Mouse (Mus musculus) embryonic facial prominence, embryonic 12.5 days (tissue): ENCODE measurements at regions not wholly inside any gene's neighbourhood (a gene's known extent, or its start where the extent isn't known, plus 50 kb on each side); places are given as distances from the start of the nearest gene placed in this dataset.

Experiments used
- ATAC-seq: fragments of 200-750 bp; cut with Nextera tagmentation; 2 replicates; pipeline ENCODE4 v1.8.0; 2017; ENCODE audit not compliant: insufficient number of reproducible peaks, insufficient read depth, low FRiP score, low TSS enrichment
- H3K27ac ChIP-seq: fragments of 300-500 bp; sonication (generic); 2 replicates; pipeline ENCODE4 v1.5.1; 2016; ENCODE audit warnings: mild to moderate bottlenecking
- H3K27me3 ChIP-seq: fragments of 300-500 bp; sonication (generic); 2 replicates; pipeline ENCODE4 v1.6.1; 2016; ENCODE audit warnings: mild to moderate bottlenecking, moderate library complexity
- H3K36me3 ChIP-seq: fragments of 300-500 bp; sonication (generic); 2 replicates; pipeline ENCODE4 v1.6.1; 2016; ENCODE audit warnings: mild to moderate bottlenecking
- H3K4me1 ChIP-seq: fragments of 300-500 bp; sonication (generic); 2 replicates; pipeline ENCODE4 v1.6.1; 2016
- H3K4me2 ChIP-seq: fragments of 300-500 bp; sonication (generic); replicated peaks from 2 replicates; pipeline ENCODE4 v1.6.1; 2016; ENCODE audit warnings: mild to moderate bottlenecking, moderate library complexity
- H3K4me3 ChIP-seq: fragments of 300-500 bp; sonication (generic); 2 replicates; pipeline ENCODE4 v1.5.1; 2016; ENCODE audit warnings: mild to moderate bottlenecking
- H3K9ac ChIP-seq: fragments of 300-500 bp; sonication (generic); 2 replicates; pipeline ENCODE4 v1.6.1; 2016; ENCODE audit warnings: mild to moderate bottlenecking, moderate library complexity
- H3K9me3 ChIP-seq: fragments of 300-500 bp; sonication (generic); 2 replicates; pipeline ENCODE4 v1.6.1; 2016; ENCODE audit warnings: mild to moderate bottlenecking, moderate library complexity
- WGBS: fragments of 180-500 bp; shearing (Covaris S2); methylation state at CpG from one replicate; pipeline ENCODE4 v1.1.7; 2016; 5-methylcytosine and 5-hydroxymethylcytosine counted together

DNA sequence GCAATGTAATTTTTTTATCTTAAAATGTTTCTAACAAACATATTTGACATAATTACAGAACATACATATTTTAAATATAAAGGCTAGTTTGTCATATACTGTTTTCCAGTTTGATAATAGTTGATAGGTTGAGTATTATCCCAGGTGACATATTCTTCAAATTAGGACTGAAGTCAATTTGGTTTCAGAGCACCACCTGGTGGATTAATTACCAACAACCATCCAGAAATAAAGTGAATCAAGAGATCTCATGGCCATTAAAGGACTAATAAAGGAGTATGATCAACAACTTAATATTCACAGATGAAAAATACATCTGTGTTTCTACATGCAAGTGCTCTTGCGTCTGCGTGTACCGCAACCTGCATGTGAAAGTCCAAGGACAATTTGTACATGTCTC lies 50.3 kb upstream of the Nmu start:
- H3K4me3 ChIP-seq = no peak overlapping the region
- H3K9me3 ChIP-seq = no peaks in the 10 kb centered on the region
- ATAC-seq = no peak
- WGBS = 86% methylated on average over 3 of the region's 3 CpGs
- H3K27ac ChIP-seq = no peak overlapping the region
- H3K9ac ChIP-seq = no peak overlapping the region
- H3K27me3 ChIP-seq = no peaks in the 10 kb centered on the region
- H3K36me3 ChIP-seq = no peaks in the 10 kb centered on the region
- no peaks in the 10 kb centered on the region for H3K4me1 ChIP-seq
- H3K4me2 ChIP-seq = no peak overlapping the region

DNA sequence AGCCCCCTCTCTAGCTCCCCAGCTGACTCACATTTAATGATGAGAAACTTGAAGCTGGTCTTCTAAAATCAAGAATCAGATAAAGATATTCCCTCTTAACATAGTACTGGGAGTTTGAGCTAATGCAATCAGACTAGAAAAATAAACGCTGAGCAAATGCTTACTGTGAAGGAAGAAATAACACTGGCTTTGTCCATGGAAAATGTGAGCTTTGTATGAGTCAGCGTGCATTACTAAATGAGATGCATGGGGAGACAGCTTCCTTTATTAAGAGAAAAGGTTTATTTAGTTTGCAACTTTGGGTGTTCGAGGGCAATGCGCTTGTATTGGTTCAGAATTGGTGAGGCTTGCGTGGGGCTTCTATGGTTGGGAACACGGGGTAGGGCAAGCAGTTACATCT lies 52.7 kb upstream of the Nmu start:
- no peaks in the 10 kb centered on the region for H3K27me3 ChIP-seq
- H3K4me1 ChIP-seq = no peaks in the 10 kb centered on the region
- 77% methylated on average over 6 of the region's 6 CpGs for WGBS
- H3K36me3 ChIP-seq = no peaks in the 10 kb centered on the region
- ATAC-seq = no peak
- H3K9me3 ChIP-seq = no peaks in the 10 kb centered on the region
- no peak overlapping the region for H3K4me3 ChIP-seq
- H3K9ac ChIP-seq = no peak overlapping the region
- H3K27ac ChIP-seq = no peak overlapping the region
- no peak overlapping the region for H3K4me2 ChIP-seq

DNA sequence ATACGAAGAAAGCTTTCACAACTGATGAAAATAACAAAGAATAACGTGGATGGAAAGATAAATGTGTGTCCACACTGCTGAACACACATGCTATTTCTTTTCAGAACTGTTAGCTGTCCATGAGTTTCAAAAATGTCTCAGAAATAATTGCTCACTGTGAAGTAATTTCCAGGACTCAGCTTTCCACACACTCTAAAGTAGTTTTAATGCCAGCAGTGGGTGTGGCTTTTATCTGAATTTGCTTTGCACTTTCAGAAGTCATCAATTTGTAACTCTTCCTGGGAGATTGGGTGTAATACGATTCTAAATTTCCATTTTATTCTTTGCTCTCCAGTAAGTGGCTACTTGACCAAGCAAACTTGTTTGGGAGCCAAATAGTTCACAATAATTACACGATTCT lies 53.5 kb upstream of the Nmu start:
- no peak overlapping the region for H3K9ac ChIP-seq
- 81% methylated on average over 4 of the region's 4 CpGs for WGBS
- H3K4me1 ChIP-seq = no peaks in the 10 kb centered on the region
- H3K36me3 ChIP-seq = no peaks in the 10 kb centered on the region
- H3K27me3 ChIP-seq = no peaks in the 10 kb centered on the region
- H3K4me3 ChIP-seq = no peak overlapping the region
- H3K27ac ChIP-seq = no peak overlapping the region
- no peak overlapping the region for H3K4me2 ChIP-seq
- no peaks in the 10 kb centered on the region for H3K9me3 ChIP-seq
- no peak for ATAC-seq

DNA sequence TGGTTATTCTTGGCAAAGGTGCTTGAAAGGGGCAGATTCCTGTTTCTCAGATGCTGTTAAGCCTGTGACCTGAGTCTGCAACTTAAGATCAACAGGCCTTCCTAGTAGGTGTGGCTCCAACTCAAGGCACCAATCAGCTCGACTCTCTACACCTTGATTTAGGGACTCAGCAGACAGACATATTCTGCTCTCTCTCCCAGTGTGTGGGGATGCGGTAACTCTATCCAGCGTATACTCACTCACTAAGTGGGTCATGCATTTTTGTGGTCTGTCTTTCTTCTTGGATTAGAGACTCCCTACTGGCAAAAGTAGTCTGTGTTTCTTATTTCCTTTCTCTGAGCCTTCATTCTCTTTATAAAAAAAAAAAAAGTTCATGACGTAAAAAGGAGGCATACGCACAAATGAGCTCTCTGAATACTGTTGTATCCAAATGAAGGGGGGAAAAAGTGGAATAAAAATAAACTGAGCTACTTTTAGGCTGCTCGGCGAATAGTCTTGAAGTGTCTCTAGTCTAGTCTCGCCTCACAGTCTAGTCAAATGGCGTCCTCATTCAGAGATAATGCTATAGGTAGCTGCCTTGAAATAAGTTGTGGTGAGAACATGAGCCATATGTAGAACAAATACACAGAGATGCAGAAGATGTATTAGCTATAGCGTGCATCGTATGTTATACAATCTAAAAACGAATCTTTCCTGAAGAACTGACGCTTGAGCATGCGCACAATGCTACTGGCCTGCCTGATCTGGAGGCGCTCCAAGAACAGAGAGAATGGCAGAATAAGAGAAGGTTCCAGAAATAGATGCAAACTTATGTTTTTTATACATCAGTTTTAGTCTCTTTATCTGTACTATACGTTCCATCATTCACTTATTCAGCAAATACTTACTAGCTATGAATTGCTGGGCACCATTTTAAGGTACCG lies 55.6 kb upstream of the Nmu start:
- Histone ChIP-seq H3K9me3 (no peaks in the 10 kb centered on the region), H3K36me3 (no peaks in the 10 kb centered on the region), H3K27me3 (no peaks in the 10 kb centered on the region), H3K4me2 (no peak overlapping the region), H3K4me1 (no peaks in the 10 kb centered on the region), H3K27ac (no peak overlapping the region), H3K9ac (no peak overlapping the region), H3K4me3 (no peak overlapping the region)
- 0 out of 2 replicates have a peak, but pooled peaks have one; percentile 77 for ATAC-seq
- 79% methylated on average over 17 of the region's 17 CpGs for WGBS

DNA sequence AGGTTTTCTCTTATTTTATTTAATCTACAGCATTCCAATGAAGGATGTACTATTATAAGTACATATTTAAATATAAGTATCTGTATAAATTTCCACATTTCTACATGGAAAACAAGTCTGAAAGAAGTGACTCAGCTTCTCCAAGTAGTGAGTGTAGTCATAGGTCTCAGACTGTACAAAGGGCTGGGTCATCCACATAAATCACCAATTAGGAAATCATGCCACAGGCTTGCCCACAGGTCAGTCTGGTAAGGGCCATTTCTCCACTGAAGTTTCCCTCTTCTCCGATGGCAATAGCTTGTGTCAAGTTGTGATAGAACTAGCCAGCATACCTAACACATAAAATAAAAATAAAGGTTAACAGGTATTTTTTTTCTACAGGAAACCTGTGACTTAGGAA lies 56.3 kb upstream of the Nmu start:
- no peaks in the 10 kb centered on the region for H3K4me1 ChIP-seq
- 91% methylated on average over 1 of the region's 1 CpGs for WGBS

DNA sequence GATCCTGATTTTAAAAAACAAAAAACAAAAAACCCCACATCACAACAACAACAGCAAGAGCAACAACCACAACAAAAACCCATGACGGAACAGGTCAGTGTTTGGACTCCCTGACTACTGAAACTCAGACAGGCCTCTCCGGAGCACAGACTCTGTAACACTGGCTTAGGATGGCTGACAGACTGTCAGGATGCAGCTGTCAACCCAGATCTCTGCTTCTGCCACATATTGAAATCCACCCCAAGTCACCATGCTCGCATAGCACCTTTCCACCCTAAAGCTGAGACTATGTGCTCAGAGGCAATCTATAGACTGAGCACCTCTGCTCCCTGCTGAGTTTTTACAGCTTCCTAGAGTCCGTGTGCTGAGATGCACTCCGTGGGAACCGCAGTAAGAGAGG lies 57.0 kb upstream of the Nmu start:
- H3K4me3 ChIP-seq = no peak overlapping the region
- no peak overlapping the region for H3K27ac ChIP-seq
- H3K4me2 ChIP-seq = no peak overlapping the region
- no peaks in the 10 kb centered on the region for H3K9me3 ChIP-seq
- H3K36me3 ChIP-seq = no peaks in the 10 kb centered on the region
- H3K27me3 ChIP-seq = no peaks in the 10 kb centered on the region
- no peaks in the 10 kb centered on the region for H3K4me1 ChIP-seq
- ATAC-seq = no peak
- H3K9ac ChIP-seq = no peak overlapping the region
- 76% methylated on average over 6 of the region's 6 CpGs for WGBS

More for the DNA sequence above, 56.3 kb upstream of the Nmu start:
- no peak overlapping the region for H3K4me2 ChIP-seq
- H3K27ac ChIP-seq = no peak overlapping the region
- H3K27me3 ChIP-seq = no peaks in the 10 kb centered on the region
- no peaks in the 10 kb centered on the region for H3K36me3 ChIP-seq
- H3K9ac ChIP-seq = no peak overlapping the region
- ATAC-seq = no peak
- H3K9me3 ChIP-seq = no peaks in the 10 kb centered on the region
- no peak overlapping the region for H3K4me3 ChIP-seq

DNA sequence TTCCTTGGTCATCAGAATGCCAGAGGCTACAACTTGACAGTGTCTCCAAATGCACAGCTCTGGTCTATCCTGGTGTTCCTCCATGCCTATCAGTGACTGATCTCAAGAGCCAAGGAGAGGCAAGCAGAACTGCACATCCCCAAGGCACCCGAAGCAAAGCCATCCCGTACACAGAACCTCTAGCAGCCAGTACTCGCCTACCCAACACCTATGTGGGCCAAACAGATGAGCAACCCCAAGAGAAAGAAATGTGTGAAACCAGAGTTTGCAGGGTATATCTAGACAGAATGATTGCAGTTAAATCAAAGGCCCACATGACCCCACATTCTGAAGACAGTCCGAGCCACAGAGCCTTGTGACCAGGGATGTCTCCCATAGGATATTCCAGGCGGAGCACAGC lies 60.0 kb upstream of the Nmu start:
- Histone ChIP-seq H3K27me3 (no peaks in the 10 kb centered on the region), H3K36me3 (no peaks in the 10 kb centered on the region), H3K9me3 (no peaks in the 10 kb centered on the region), H3K4me1 (no peaks in the 10 kb centered on the region), H3K27ac (no peak overlapping the region), H3K9ac (no peak overlapping the region), H3K4me3 (no peak overlapping the region), H3K4me2 (no peak overlapping the region)
- 96% methylated on average over 5 of the region's 5 CpGs for WGBS
- no peak for ATAC-seq

DNA sequence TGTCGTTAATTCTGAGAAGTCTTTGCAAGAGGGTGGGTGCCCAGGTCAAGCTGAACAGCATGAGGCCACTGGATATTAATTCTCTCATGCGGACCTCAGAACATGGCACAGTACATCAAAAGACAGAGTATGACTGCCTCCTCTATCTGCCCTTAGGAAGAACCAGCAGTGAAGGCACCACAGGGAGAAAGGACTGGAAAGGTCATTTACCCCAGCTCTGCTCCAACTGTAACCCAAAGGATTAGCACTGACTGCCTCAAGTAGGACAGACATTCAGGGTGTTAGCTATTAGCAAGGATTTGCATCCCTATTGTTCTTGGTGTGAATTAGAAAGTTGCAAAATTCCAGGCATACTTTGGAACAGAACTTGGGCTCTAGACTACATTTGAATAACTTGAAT lies 58.2 kb upstream of the Gm7271 start:
- Histone ChIP-seq H3K27me3 (no peaks in the 10 kb centered on the region), H3K9me3 (no peaks in the 10 kb centered on the region), H3K9ac (no peak overlapping the region), H3K4me2 (no peak overlapping the region), H3K36me3 (no peaks in the 10 kb centered on the region), H3K4me1 (no peaks in the 10 kb centered on the region), H3K4me3 (no peak overlapping the region), H3K27ac (no peak overlapping the region)
- 67% methylated on average over 2 of the region's 2 CpGs for WGBS
- ATAC-seq = no peak

DNA sequence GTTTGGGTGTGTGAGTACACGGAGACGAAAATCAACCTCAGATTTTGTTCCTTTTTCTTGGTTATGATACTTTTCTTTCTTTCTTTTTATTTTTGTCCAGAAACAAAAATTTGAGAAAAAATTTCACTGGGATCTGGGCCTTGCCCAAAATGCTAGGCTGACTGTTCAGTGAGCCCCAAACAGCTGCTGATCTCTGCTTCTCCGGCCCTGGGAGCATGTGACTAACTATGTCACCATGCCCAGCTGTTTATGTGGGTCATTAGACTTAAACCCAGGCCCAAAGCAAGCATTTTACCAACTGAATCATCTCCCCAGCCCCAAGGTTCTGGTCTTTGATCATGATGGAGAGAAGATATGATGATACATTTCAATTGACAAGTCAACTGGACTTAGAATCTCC lies 56.3 kb upstream of the Gm7271 start:
- WGBS = 93% methylated on average over 3 of the region's 3 CpGs

DNA sequence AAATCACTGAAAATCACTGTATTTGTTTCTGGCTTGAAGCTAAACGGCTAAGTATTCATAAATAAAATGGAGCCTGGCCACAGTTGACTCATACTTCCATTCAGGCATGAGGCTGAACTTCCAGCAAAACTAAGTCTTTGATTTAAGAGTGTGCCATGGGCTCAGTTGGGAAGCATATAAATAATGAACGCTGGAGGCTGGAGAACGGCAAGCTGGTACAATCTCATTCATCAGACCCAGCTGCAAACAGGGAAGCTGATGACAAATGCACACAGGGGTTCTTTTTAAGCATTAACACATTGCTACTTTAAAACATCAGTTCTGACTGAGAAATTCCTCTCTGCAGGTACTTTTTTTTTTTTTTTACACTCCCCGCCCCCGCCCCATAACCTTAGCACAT lies 54.4 kb upstream of the Gm7271 start:
- no peak overlapping the region for H3K4me3 ChIP-seq
- H3K27me3 ChIP-seq = no peaks in the 10 kb centered on the region
- 76% methylated on average over 5 of the region's 5 CpGs for WGBS

More for the DNA sequence above, 56.3 kb upstream of the Gm7271 start:
- H3K9ac ChIP-seq = no peak overlapping the region
- H3K27ac ChIP-seq = no peak overlapping the region
- H3K4me1 ChIP-seq = no peaks in the 10 kb centered on the region
- no peak overlapping the region for H3K4me3 ChIP-seq
- no peaks in the 10 kb centered on the region for H3K27me3 ChIP-seq
- H3K36me3 ChIP-seq = no peaks in the 10 kb centered on the region
- no peak for ATAC-seq
- H3K4me2 ChIP-seq = no peak overlapping the region
- no peaks in the 10 kb centered on the region for H3K9me3 ChIP-seq

DNA sequence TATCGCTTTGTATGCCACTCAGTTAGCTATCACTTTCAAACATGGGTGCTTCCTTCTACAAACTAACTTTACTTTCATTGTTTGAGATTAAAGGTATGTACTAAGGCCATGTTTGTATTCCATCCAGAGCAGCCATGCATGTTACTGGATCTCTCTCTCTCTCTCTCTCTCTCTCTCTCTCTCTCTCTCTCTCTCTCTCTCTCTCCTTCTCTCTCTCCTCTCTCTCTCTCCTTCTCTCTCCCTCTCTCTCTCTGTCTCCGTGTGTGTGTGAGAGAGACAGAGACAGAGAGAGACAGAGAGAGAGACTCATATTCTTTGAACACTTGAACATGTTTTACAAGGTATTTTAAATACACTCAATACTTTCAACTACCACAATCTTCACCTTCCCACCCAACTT lies 50.2 kb upstream of the Gm7271 start:
- no peaks in the 10 kb centered on the region for H3K36me3 ChIP-seq
- H3K9ac ChIP-seq = no peak overlapping the region
- no peak for ATAC-seq
- 81% methylated on average over 2 of the region's 2 CpGs for WGBS
- no peak overlapping the region for H3K4me2 ChIP-seq
- H3K4me3 ChIP-seq = no peak overlapping the region
- H3K27me3 ChIP-seq = no peaks in the 10 kb centered on the region
- no peak overlapping the region for H3K27ac ChIP-seq
- no peaks in the 10 kb centered on the region for H3K9me3 ChIP-seq
- H3K4me1 ChIP-seq = no peaks in the 10 kb centered on the region

More for the DNA sequence above, 54.4 kb upstream of the Gm7271 start:
- Histone ChIP-seq H3K9me3 (no peaks in the 10 kb centered on the region), H3K4me2 (no peak overlapping the region), H3K27ac (no peak overlapping the region), H3K9ac (no peak overlapping the region), H3K36me3 (no peaks in the 10 kb centered on the region), H3K4me1 (no peaks in the 10 kb centered on the region)
- no peak for ATAC-seq
